Mouse (Mus musculus): ENCODE results near the gene Bex2. TPM values are rescaled to one million over a fixed set of nuclear protein-coding genes. Genes with fewer than 3 reads are reported as not detected.

Bex2 gene
- total RNA-seq, 2 experiments from 2014 or later, result 353 to 359 TPM

Other genes with a start within 250 kb of the Bex2 start
- gene Gprasp2, start 229.2 kb downstream of the Bex2 start, total RNA-seq (2021), result 100 to 1,000 TPM; 198 to 207 TPM
- 10 to 100 TPM; 62.2 to 63.3 TPM for gene Arxes2, start 74.4 kb downstream of the Bex2 start, total RNA-seq (2021)
- gene Arxes1, start 34.9 kb downstream of the Bex2 start, total RNA-seq (2021), result 10 to 100 TPM; 29.7 to 34.2 TPM
- gene Nxf3, start 17.0 kb upstream of the Bex2 start, total RNA-seq (2021), result not detected
- gene Bex4, start 70.8 kb upstream of the Bex2 start, total RNA-seq (2021), result 10 to 100 TPM; 18.6 to 21.7 TPM
- 10 to 100 TPM; 37.1 to 40.3 TPM for gene Tceal8, start 104.1 kb upstream of the Bex2 start, total RNA-seq (2021)
- gene Tceal5, start 135.6 kb upstream of the Bex2 start, total RNA-seq (2021), result 100 to 1,000 TPM in 1 of 2 experiments, 10 to 100 TPM in 1; 99.2 to 131 TPM
- gene Tceal7, start 146.5 kb upstream of the Bex2 start, total RNA-seq (2021), result 1 to 10 TPM; 1.8 to 3.0 TPM
- 10 to 100 TPM; 92.6 to 100.0 TPM for gene Bex1, start 147.3 kb upstream of the Bex2 start, total RNA-seq (2021)
- gene Tceal9, start 176.8 kb upstream of the Bex2 start, total RNA-seq (2021), result 100 to 1,000 TPM; 125 to 131 TPM
- gene Bex3, start 202.0 kb upstream of the Bex2 start, total RNA-seq (2021), result 100 to 1,000 TPM; 301 to 320 TPM